Mouse (Mus musculus): ENCODE data around the gene Abr.
A peak's percentile ranks its signal among the peaks of the same experiment; 100 is the strongest.

Gene Abr

GRCm38 (mm10) chr11:76623206-76623961 lies 1.3 kb upstream of the Abr start:
- peak; percentile 66 for DNase-seq (ENCODE audit: low spot score)

- no peak for DNase-seq (ENCODE audit: low spot score)
Observed at GRCm38 (mm10) chr11:76622566-76623205, 572 bp upstream of the Abr start.

DNA sequence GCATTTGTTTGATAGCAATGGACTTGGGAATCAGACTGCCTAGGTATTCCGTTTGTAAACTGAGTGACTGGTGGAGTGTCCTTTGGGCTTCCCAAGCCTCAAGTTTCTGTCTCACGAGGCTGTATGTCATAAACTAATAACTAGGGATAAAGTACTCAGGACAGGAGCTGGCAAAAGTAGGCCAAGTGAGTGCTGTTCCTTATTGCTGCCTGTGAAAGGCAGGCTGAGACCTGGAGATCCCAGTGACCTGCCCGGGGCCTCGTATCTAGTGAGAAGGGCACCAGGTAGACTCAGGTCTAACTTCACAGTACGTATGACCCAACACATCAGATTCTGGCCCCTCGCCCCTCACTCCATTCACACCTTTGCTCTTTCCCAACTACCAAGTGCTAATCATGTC lies 4.0 kb downstream of the Abr start:
- no peak for DNase-seq (ENCODE audit: low spot score)

- no peak for DNase-seq (ENCODE audit: low spot score)
Observed at GRCm38 (mm10) chr11:76614246-76614645, 7.9 kb downstream of the Abr start.

DNA sequence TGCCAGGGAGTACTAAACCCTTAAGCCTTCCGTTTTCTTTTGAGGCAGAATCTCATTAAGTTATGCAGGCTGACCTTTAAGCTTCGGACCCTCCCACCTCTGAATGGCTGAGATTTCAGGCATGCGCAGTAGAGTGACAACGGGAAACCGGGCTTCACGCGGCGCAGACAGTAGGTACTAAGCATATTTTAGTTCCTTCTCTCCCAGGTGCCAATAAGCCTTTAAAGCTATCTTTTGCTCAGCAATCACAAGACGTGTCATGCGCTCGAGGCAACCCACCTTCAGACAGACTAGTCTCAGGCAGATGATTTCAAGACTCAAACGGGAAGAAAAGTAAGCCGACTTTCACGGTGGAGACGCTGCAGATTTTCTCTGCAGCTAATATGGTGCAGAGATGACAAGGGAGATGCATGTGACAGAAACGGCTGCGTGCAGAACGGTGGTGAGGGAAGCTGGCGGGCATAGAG lies 9.4 kb downstream of the Abr start:
- DNase-seq (ENCODE audit: low spot score) = peak; percentile 23

- no peak for DNase-seq (ENCODE audit: low spot score)
Observed at GRCm38 (mm10) chr11:76610948-76611347, 11.2 kb downstream of the Abr start.

DNA sequence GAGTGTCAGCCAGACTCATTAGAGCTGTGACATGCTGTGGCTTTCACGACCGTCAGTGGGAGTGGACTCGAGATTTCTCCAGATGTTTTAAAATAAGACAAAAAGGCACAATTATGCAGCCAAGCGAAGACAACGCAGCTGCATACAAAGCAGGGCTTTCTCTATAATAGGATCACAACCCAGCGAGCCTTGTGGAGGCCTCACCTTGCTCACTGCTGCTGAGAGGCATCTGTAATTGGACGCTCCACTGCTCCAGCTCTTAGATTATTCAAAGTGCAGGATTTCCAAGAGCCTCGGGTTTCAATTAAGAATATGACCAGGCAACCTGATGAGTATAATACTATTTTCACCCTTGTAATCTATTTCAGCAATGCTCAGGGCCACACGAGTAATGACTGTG lies 15.6 kb downstream of the Abr start:
- no peak for DNase-seq (ENCODE audit: low spot score)

DNA sequence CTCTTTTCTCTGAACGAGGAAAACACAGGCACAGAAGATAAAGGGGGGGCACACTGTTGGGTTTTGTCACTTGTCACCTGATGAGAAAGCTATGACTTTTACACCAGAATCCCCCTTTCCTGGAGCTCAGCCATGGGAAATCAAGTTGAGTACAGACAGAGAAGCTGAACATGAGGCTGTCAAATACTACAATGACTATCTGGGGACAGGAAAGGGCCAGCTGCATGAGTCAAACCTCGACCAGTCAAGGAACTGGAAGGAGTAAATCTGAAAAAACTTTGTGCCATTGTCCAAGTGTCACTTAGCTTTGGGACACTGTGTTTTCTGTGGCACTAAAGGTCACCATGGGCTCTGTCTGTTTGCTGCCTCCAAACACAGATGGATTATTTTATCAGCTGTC lies 22.9 kb downstream of the Abr start:
- no peak for DNase-seq (ENCODE audit: low spot score)

- no peak for DNase-seq (ENCODE audit: low spot score)
Observed at GRCm38 (mm10) chr11:76598757-76599156, 23.4 kb downstream of the Abr start.

GRCm38 (mm10) chr11:76593620-76594326 lies 28.3 kb downstream of the Abr start:
- DNase-seq (ENCODE audit: low spot score) = no peak

DNA sequence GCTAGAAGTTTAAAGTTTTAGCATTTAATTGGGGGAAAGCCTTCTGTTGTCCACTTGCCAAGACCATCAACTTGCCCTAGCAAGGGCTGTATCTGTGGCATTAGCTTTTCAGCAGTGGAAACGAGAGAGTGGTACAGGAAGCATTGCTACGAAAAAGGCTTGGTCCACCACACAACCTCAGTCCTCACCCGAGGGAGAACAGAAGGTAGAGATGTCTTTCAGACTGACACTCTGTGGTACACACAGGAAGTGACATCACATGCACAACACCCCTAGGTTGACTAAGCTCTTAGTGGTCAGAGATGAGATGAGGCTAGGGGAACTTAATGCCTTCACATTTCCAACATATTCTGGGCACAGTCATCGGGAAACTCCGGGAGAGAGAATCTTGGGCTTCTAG lies 32.4 kb downstream of the Abr start:
- no peak for DNase-seq (ENCODE audit: low spot score)

GRCm38 (mm10) chr11:76588632-76589485 lies 33.3 kb downstream of the Abr start:
- no peak for DNase-seq (ENCODE audit: low spot score)

DNA sequence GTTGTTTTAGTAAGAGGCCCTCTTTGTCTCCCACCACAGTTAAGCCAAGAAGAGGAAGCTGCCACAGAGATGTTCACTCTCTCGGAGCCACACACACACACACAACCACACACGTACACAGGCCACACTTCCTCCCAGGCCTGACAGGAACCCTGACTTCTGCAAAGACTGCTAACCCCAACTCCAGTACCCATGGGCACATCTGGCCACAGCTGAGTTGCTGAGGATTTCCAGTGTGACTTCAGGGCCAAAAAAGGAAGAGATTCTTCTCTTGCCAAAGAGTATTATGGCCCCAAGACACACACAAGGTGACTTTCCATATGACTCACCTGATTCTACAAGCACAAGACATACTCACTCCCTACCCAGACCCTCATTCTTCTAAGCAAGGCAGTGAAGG lies 34.1 kb downstream of the Abr start:
- no peak for DNase-seq (ENCODE audit: low spot score)

GRCm38 (mm10) chr11:76587333-76587732 lies 34.8 kb downstream of the Abr start:
- peak; percentile 12 for DNase-seq (ENCODE audit: low spot score)

DNA sequence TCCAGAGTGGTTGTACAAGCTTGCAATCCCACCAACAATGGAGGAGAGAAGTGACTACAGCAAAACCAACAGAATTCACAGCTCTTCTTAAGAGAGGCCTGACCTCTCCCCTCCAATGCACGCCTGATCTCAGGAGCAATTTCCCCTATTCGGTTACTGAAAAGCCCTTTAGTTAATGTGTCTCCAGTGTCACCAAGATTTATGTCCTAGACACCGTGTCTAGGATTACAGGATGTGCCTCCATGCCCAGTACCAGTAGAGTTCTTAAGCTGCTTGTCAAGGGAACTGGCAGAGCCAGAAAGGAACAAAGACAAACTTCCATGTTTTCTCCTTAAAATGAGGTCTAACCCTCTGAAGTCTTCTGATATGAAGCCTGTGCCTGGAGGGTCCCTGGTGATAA lies 36.0 kb downstream of the Abr start:
- DNase-seq (ENCODE audit: low spot score) = no peak

DNA sequence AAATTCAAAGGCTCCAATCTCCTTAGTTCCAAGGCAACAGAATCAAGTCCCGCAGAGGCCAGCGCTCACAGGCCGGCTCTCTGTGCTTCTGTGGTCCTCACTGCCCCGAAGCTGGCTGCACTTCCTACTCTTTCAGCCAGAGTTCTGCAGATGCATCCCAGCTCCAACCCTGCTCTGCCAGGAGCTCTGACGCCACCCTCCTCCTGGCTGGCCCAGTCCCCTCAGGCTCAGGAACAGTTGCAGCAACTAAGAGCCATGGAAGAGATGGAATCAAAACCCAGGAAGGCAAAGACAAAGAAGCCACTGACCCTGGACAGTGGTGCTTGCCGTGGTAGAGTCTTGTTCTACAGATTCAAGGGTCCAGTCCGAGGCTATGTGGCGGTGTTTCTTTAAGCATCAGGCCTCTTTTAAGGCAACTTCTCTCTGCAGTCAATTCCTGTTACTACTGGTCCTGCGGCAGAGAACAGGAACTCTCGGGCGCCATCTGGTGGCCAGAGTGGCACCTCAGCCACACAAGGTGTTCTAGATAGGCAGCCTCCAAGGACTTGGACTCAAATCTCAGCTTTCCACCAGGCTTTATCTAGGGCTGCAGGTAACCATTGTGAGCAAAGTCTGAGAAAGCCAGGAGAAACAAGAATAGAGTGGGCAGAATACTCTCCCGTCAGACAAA lies 44.4 kb downstream of the Abr start:
- peak; percentile 69 for DNase-seq (ENCODE audit: low spot score)

GRCm38 (mm10) chr11:76572820-76573385 lies 49.2 kb downstream of the Abr start:
- no peak for DNase-seq (ENCODE audit: low spot score)

DNA sequence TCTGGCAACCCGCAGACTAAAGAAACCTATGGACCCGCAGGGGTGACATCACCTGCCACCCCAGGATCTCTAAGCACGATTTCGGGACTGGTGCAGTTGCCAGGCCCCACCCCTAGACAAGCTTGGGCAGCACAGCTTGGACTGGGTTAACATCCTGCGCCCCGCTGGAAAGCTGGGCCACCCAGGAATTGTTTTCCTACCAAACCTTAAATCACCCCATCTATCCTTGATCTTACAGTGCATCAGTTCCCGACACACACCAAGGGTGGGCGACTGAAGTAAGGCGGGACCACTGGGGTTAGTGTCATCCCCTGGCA lies 50.5 kb downstream of the Abr start:
- DNase-seq (ENCODE audit: low spot score) = no peak

GRCm38 (mm10) chr11:76570741-76571612 lies 51.1 kb downstream of the Abr start:
- DNase-seq (ENCODE audit: low spot score) = no peak

GRCm38 (mm10) chr11:76570201-76570731 lies 51.8 kb downstream of the Abr start:
- DNase-seq (ENCODE audit: low spot score) = no peak

All from ovary, adult 18-20 months (tissue).